Mouse (Mus musculus): Measurements from ENCODE around the gene Psd.

The Psd gene

GRCm38 (mm10) chr19:46305432-46306267 is 21.3 kb downstream of the Psd start:
- peak; percentile 84 to 87 for DNase-seq (ENCODE audit: low spot score in 2 of 2)

GRCm38 (mm10) chr19:46304908-46305333 is 22.0 kb downstream of the Psd start:
- peak in 1 of 2 experiments; percentile 58 for DNase-seq (ENCODE audit: low spot score in 2 of 2)

GRCm38 (mm10) chr19:46304216-46304841 is 22.6 kb downstream of the Psd start, which contains the start of gene Nfkb2:
Gene Nfkb2 (plus strand): TSS chr19:46304320.
- peak; percentile 88 to 94 for DNase-seq (ENCODE audit: low spot score in 2 of 2)

GRCm38 (mm10) chr19:46303251-46304215 is 23.4 kb downstream of the Psd start:
- DNase-seq (ENCODE audit: low spot score in 2 of 2) = no peak

- DNase-seq (ENCODE audit: low spot score in 2 of 2) = no peak
Measured at GRCm38 (mm10) chr19:46302551-46302950, 24.4 kb downstream of the Psd start.

GRCm38 (mm10) chr19:46300294-46301045 is 26.5 kb downstream of the Psd start:
- no peak for DNase-seq (ENCODE audit: low spot score in 2 of 2)

GRCm38 (mm10) chr19:46296938-46297337 is 30.0 kb downstream of the Psd start:
- DNase-seq (ENCODE audit: low spot score in 2 of 2) = no peak

- no peak for DNase-seq (ENCODE audit: low spot score in 2 of 2)
Measured at GRCm38 (mm10) chr19:46290535-46291105, 36.3 kb downstream of the Psd start.

GRCm38 (mm10) chr19:46287566-46287965 is 39.4 kb downstream of the Psd start:
- DNase-seq (ENCODE audit: low spot score in 2 of 2) = no peak

- DNase-seq (ENCODE audit: low spot score in 2 of 2) = no peak
Measured at GRCm38 (mm10) chr19:46286926-46287325, 40.0 kb downstream of the Psd start.

- DNase-seq (ENCODE audit: low spot score in 2 of 2) = no peak
Measured at GRCm38 (mm10) chr19:46286047-46286446, 40.9 kb downstream of the Psd start.

GRCm38 (mm10) chr19:46285631-46286030 is 41.3 kb downstream of the Psd start:
- no peak for DNase-seq (ENCODE audit: low spot score in 2 of 2)

GRCm38 (mm10) chr19:46284686-46285085 is 42.3 kb downstream of the Psd start:
- DNase-seq (ENCODE audit: low spot score in 2 of 2) = no peak

- no peak for DNase-seq (ENCODE audit: low spot score in 2 of 2)
Measured at GRCm38 (mm10) chr19:46282081-46282849, 44.7 kb downstream of the Psd start.

GRCm38 (mm10) chr19:46275307-46275706 is 51.6 kb downstream of the Psd start:
- no peak for DNase-seq (ENCODE audit: low spot score in 2 of 2)

- DNase-seq (ENCODE audit: low spot score in 2 of 2) = no peak
Measured at GRCm38 (mm10) chr19:46264762-46265161, 62.2 kb downstream of the Psd start.
